Mouse (Mus musculus): ENCODE data around the gene Casp2.

The Casp2 gene

GRCm38 (mm10) chr6:42264626-42265312 lies at the start of gene Casp2:
Casp2 (plus strand) TSS chr6:42264985.
- peak; percentile 99 for DNase-seq

- DNase-seq: no peak
Observed at GRCm38 (mm10) chr6:42215028-42215427, 49.8 kb upstream of the Casp2 start, which contains the start of gene Tas2r144. Tas2r144 (plus strand) TSS chr6:42215328.

- DNase-seq: peak; percentile 14
Observed at GRCm38 (mm10) chr6:42222286-42222685, 42.5 kb upstream of the Casp2 start.

- DNase-seq: no peak
Observed at GRCm38 (mm10) chr6:42225046-42225445, 39.7 kb upstream of the Casp2 start.

- DNase-seq: peak; percentile 19
Observed at GRCm38 (mm10) chr6:42227240-42228101, 37.3 kb upstream of the Casp2 start.

GRCm38 (mm10) chr6:42229610-42230009 lies 35.2 kb upstream of the Casp2 start:
- DNase-seq: no peak

- no peak for DNase-seq
Observed at GRCm38 (mm10) chr6:42231191-42231590, 33.6 kb upstream of the Casp2 start.

GRCm38 (mm10) chr6:42237276-42237805 lies 27.4 kb upstream of the Casp2 start:
- no peak for DNase-seq

GRCm38 (mm10) chr6:42241311-42242045 lies 23.3 kb upstream of the Casp2 start:
- DNase-seq: no peak

- peak; percentile 93 for DNase-seq
Observed at GRCm38 (mm10) chr6:42245711-42246353, 19.0 kb upstream of the Casp2 start, which contains the start of gene Gstk1. Gstk1 (plus strand) TSS chr6:42245935.

- peak; percentile 48 for DNase-seq
Observed at GRCm38 (mm10) chr6:42247173-42247572, 17.6 kb upstream of the Casp2 start.

GRCm38 (mm10) chr6:42247981-42248380 lies 16.8 kb upstream of the Casp2 start:
- no peak for DNase-seq

GRCm38 (mm10) chr6:42251791-42252190 lies 13.0 kb upstream of the Casp2 start:
- DNase-seq: no peak

GRCm38 (mm10) chr6:42253103-42253502 lies 11.7 kb upstream of the Casp2 start:
- no peak for DNase-seq

- peak; percentile 65 for DNase-seq
Observed at GRCm38 (mm10) chr6:42257303-42257863, 7.4 kb upstream of the Casp2 start.

GRCm38 (mm10) chr6:42260430-42260829 lies 4.4 kb upstream of the Casp2 start:
- no peak for DNase-seq

GRCm38 (mm10) chr6:42261524-42262170 lies 3.1 kb upstream of the Casp2 start, which contains the start of gene Tmem139:
Tmem139 (plus strand) TSS chr6:42261970.
- peak; percentile 84 for DNase-seq

- no peak for DNase-seq
Observed at GRCm38 (mm10) chr6:42265391-42266330, 876 bp downstream of the Casp2 start.

- no peak for DNase-seq
Observed at GRCm38 (mm10) chr6:42270817-42271216, 6.0 kb downstream of the Casp2 start.

- no peak for DNase-seq
Observed at GRCm38 (mm10) chr6:42276151-42276550, 11.4 kb downstream of the Casp2 start.

All from kidney, adult 11 months (tissue).